Mouse (Mus musculus): ENCODE measurements at regions not wholly inside any gene's neighbourhood (a gene's known extent, or its start where the extent isn't known, plus 50 kb on each side); places are given as distances from the start of the nearest gene placed in this dataset.

GRCm38 (mm10) chrX:162307646-162308045 is 148.1 kb upstream of the Nhs start:
- Histone ChIP-seq H3K27me3 (ENCODE audit: control insufficient read depth in 1 of 2, insufficient read depth in 2 of 2, low read length in 2 of 2) (no peaks in the 10 kb centered on the region), H3K4me3 (ENCODE audit: control insufficient read depth in 1 of 2, insufficient read depth in 1 of 2, low read depth in 2 of 2, low read length in 2 of 2) (no peak overlapping the region), H3K9ac (ENCODE audit: control insufficient read depth, low read depth, low read length, poor library complexity, severe bottlenecking) (no peak overlapping the region), H3K9me3 (replicated peaks; ENCODE audit: insufficient read depth, low read length) (no peaks in the 10 kb centered on the region), H3K79me2 (ENCODE audit: control insufficient read depth, insufficient read depth, low read length, poor library complexity) (no peaks in the 10 kb centered on the region), H3K36me3 (ENCODE audit: control insufficient read depth in 1 of 2, insufficient read depth in 2 of 2, low read length in 2 of 2) (peaks cover 0 to 6% of the 10 kb centered on the region in 2 experiments; a peak in 2 of 4 replicates), H3K27ac (ENCODE audit: control insufficient read depth, low read depth, low read length) (no peak overlapping the region), H3K4me1 (ENCODE audit: control insufficient read depth in 1 of 2, insufficient read depth in 2 of 2, low read length in 2 of 2) (no peaks in the 10 kb centered on the region)
- TF ChIP-seq POLR2A (IDR thresholded peaks at IDR 0.05; ENCODE audit: control insufficient read depth in 1 of 2, insufficient read depth in 1 of 2, low read depth in 1 of 2, low read length in 2 of 2, poor library complexity in 1 of 2) = no peak
- TF ChIP-seq USF1 (IDR thresholded peaks at IDR 0.05; ENCODE audit: low read depth, low read length) = no peak
- TF ChIP-seq MAX (IDR thresholded peaks at IDR 0.05; ENCODE audit: low read length) = no peak
- TF ChIP-seq HCFC1 (IDR thresholded peaks at IDR 0.05; ENCODE audit: low read depth, low read length) = no peak
- TF ChIP-seq CTCF (IDR thresholded peaks at IDR 0.05 in 2 of 3, conservative IDR thresholded peaks at IDR 0.05 in 1 of 3; ENCODE audit: control insufficient read depth in 1 of 3, insufficient read depth in 1 of 3, low read depth in 2 of 3, low read length in 3 of 3, poor library complexity in 1 of 3, severe bottlenecking in 1 of 3) = no peak
- TF ChIP-seq ZMIZ1 (IDR thresholded peaks at IDR 0.05; ENCODE audit: low read depth, low read length) = no peak
- TF ChIP-seq NELFE (IDR thresholded peaks at IDR 0.05; ENCODE audit: low read depth, low read length) = no peak
- TF ChIP-seq BHLHE40 (IDR thresholded peaks at IDR 0.05; ENCODE audit: borderline replicate concordance, low read depth, low read length) = no peak
- TF ChIP-seq POLR2AphosphoS5 (IDR thresholded peaks at IDR 0.05; ENCODE audit: borderline replicate concordance, low read depth, low read length) = no peak
- TF ChIP-seq ZNF384 (IDR thresholded peaks at IDR 0.05; ENCODE audit: low read depth, low read length) = no peak
- no peak for TF ChIP-seq MXI1 (IDR thresholded peaks at IDR 0.05; ENCODE audit: low read depth, low read length)
- TF ChIP-seq ELF1 (IDR thresholded peaks at IDR 0.05; ENCODE audit: low read depth, low read length) = no peak
- no peak for TF ChIP-seq USF2 (IDR thresholded peaks at IDR 0.05; ENCODE audit: borderline replicate concordance in 1 of 2, insufficient read depth in 1 of 2, low read depth in 1 of 2, low read length in 2 of 2)
- TF ChIP-seq RCOR1 (IDR thresholded peaks at IDR 0.05; ENCODE audit: low read depth, low read length) = no peak
- TF ChIP-seq ZKSCAN1 (IDR thresholded peaks at IDR 0.05; ENCODE audit: low read depth, low read length) = no peak
- no peak for TF ChIP-seq TBP (IDR thresholded peaks at IDR 0.05; ENCODE audit: low read depth, low read length)
- DNase-seq (ENCODE audit: low read depth, low spot score) = no peak

GRCm38 (mm10) chrX:162304145-162304544 is 144.6 kb upstream of the Nhs start:
- Histone ChIP-seq H3K4me3 (ENCODE audit: control insufficient read depth in 1 of 2, insufficient read depth in 1 of 2, low read depth in 2 of 2, low read length in 2 of 2) (no peak overlapping the region), H3K79me2 (ENCODE audit: control insufficient read depth, insufficient read depth, low read length, poor library complexity) (no peaks in the 10 kb centered on the region), H3K9me3 (replicated peaks; ENCODE audit: insufficient read depth, low read length) (no peaks in the 10 kb centered on the region), H3K9ac (ENCODE audit: control insufficient read depth, low read depth, low read length, poor library complexity, severe bottlenecking) (no peak overlapping the region), H3K27ac (ENCODE audit: control insufficient read depth, low read depth, low read length) (no peak overlapping the region), H3K4me1 (ENCODE audit: control insufficient read depth in 1 of 2, insufficient read depth in 2 of 2, low read length in 2 of 2) (no peaks in the 10 kb centered on the region), H3K27me3 (ENCODE audit: control insufficient read depth in 1 of 2, insufficient read depth in 2 of 2, low read length in 2 of 2) (no peaks in the 10 kb centered on the region), H3K36me3 (ENCODE audit: control insufficient read depth in 1 of 2, insufficient read depth in 2 of 2, low read length in 2 of 2) (peaks cover 0 to 6% of the 10 kb centered on the region in 2 experiments; a peak in 2 of 4 replicates)
- no peak for DNase-seq (ENCODE audit: low read depth, low spot score)
- TF ChIP-seq TCF12 (IDR thresholded peaks at IDR 0.05; ENCODE audit: low read depth, low read length) (no peak), MEF2A (IDR thresholded peaks at IDR 0.05; ENCODE audit: extremely low read depth, insufficient replicate concordance, low read depth, low read length, poor library complexity, severe bottlenecking) (no peak), ETS1 (IDR thresholded peaks at IDR 0.05; ENCODE audit: low read depth, low read length) (no peak), MXI1 (IDR thresholded peaks at IDR 0.05; ENCODE audit: low read depth, low read length) (no peak), E2F4 (IDR thresholded peaks at IDR 0.05; ENCODE audit: borderline replicate concordance, low read depth, low read length) (no peak), ELF1 (IDR thresholded peaks at IDR 0.05; ENCODE audit: low read depth, low read length) (no peak), TBP (IDR thresholded peaks at IDR 0.05; ENCODE audit: low read depth, low read length) (no peak), NELFE (IDR thresholded peaks at IDR 0.05; ENCODE audit: low read depth, low read length) (no peak), KAT2A (conservative IDR thresholded peaks at IDR 0.05; ENCODE audit: low read depth, low read length) (no peak), POLR2A (IDR thresholded peaks at IDR 0.05; ENCODE audit: control insufficient read depth in 1 of 2, insufficient read depth in 1 of 2, low read depth in 1 of 2, low read length in 2 of 2, poor library complexity in 1 of 2) (no peak), GABPA (IDR thresholded peaks at IDR 0.05; ENCODE audit: low read depth, low read length) (no peak)

All from MEL (cell line).